Comparison of ENCODE assay signal across 8 mouse cellular contexts in the genomic region with DNA sequence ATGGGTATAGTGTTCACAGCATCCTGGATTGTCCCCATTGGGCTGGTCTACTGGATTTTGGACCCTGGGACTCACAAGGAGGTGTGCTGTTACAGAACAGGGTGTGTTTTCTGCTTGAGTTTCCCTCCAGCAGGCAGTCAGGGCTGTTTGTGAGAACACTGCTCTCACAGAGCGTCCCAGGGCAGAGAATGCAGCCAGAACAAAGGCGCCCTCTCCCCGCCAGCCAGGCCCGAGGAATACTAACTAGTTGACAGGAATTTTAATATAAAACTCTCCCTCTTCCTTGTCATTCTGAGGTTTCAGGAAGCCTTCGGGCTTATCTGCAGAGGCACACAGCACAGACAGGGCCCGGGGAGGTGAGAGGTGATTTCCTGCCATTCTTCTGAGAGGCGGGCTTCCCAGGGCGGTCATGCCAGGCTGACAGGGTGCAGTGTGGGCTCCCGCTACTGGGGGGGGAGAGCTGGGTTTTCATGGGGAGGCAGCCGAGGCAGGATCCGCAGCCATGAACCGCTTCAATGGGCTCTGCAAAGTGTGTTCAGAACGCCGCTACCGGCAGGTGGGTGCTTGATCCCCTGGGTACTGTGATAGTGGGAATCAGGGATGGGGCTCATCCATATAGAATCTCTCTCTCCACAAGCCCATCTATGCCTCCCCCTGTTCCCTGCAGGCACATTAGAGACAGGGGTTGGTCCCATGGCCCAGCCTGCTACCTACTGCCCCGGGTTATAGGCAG. TPM values are rescaled to one million over a fixed set of nuclear protein-coding genes. Genes with fewer than 3 reads are reported as not detected.
DNase-seq lines count a peak whose midpoint lies in the region; ATAC-seq and TF ChIP-seq lines count a peak whose summit lies in the region.

No protein-coding gene starts in this region.

- WGBS in heart, embryonic 16.5 days: 23% methylated on average over 16 of the region's 16 CpGs
- WGBS in kidney, postnatal 0 days: 33% methylated on average over 16 of the region's 16 CpGs

- peaks cover 25% of the 10 kb centered on the region for H3K4me1 ChIP-seq in heart, embryonic 16.5 days (ENCODE audit: control insufficient read depth, insufficient read depth, low read length)
- H3K4me1 ChIP-seq in kidney, postnatal 0 days (replicated peaks; ENCODE audit: insufficient read depth, low read length): peaks cover 19% of the 10 kb centered on the region

- H3K4me3 ChIP-seq in heart, embryonic 16.5 days (ENCODE audit: low read length): peak overlapping the region; percentile 42
- H3K4me3 ChIP-seq in kidney, postnatal 0 days (replicated peaks; ENCODE audit: low read depth, low read length): peak overlapping the region; percentile 30

- peak overlapping the region; percentile 43 for H3K9ac ChIP-seq in heart, embryonic 16.5 days (ENCODE audit: low read length)
- H3K9ac ChIP-seq in kidney, postnatal 0 days (ENCODE audit: low read depth, low read length): peak overlapping the region; percentile 46; the same call in 1 of the 2 replicates

- H3K36me3 ChIP-seq in heart, embryonic 16.5 days (ENCODE audit: control insufficient read depth, insufficient read depth): no peaks in the 10 kb centered on the region
- H3K36me3 ChIP-seq in kidney, postnatal 0 days (ENCODE audit: insufficient read depth, low read length): no peaks in the 10 kb centered on the region

- peak overlapping the region; percentile 77 for H3K27ac ChIP-seq in heart, embryonic 16.5 days (ENCODE audit: low read length)
- H3K27ac ChIP-seq in kidney, postnatal 0 days: peak overlapping the region; percentile 68

- H3K9me3 ChIP-seq in heart, embryonic 16.5 days (replicated peaks; ENCODE audit: control insufficient read depth, low read length): no peaks in the 10 kb centered on the region
- no peaks in the 10 kb centered on the region for H3K9me3 ChIP-seq in kidney, postnatal 0 days (replicated peaks; ENCODE audit: low read length)

- ATAC-seq in common myeloid progenitor, adult 5-6 weeks (replicated peaks; ENCODE audit: low read depth, poor library complexity, severe bottlenecking): peak; percentile 80
- ATAC-seq in heart, embryonic 16.5 days (replicated peaks; ENCODE audit: extremely low read depth, insufficient read depth, low FRiP score): peak; percentile 80
- ATAC-seq in kidney, postnatal 0 days (replicated peaks; ENCODE audit: low FRiP score, low read depth): peak; percentile 65

- peaks cover 22% of the 10 kb centered on the region for H3K27me3 ChIP-seq in heart, embryonic 16.5 days (ENCODE audit: control insufficient read depth, insufficient read depth, low read length)
- H3K27me3 ChIP-seq in kidney, postnatal 0 days (ENCODE audit: insufficient read depth, low read length): no peaks in the 10 kb centered on the region

- peak; percentile 78 for DNase-seq in adrenal gland, adult 2 months
- no peak for DNase-seq in adrenal gland, adult 18-20 months (ENCODE audit: low spot score in 2 of 2)
- peak; percentile 64 for DNase-seq in kidney, postnatal 0 days (ENCODE audit: low spot score)
- peak; percentile 72 for DNase-seq in lung, postnatal 14 days
- DNase-seq in thymus, postnatal 36 days: peak; percentile 29 to 52
- DNase-seq in embryo, embryonic 10 days (ENCODE audit: low spot score): no peak

- H3K4me2 ChIP-seq in heart, embryonic 16.5 days (ENCODE audit: low read depth, low read length): peak overlapping the region; percentile 21; the same call in 1 of the 2 replicates
- H3K4me2 ChIP-seq in kidney, postnatal 0 days (ENCODE audit: low read length): no peak overlapping the region

- no peak; the same call in 1 of the 2 replicates for TF ChIP-seq CTCF in kidney, postnatal 0 days (IDR thresholded peaks at IDR 0.05; ENCODE audit: low read depth)

RNA-seq across cellular contexts. Expression of a gene that starts 59.8 kb away (rescaled TPM):
- total RNA-seq in adrenal gland, adult 2 months (2021): 10 to 100 TPM; 28.2 to 39.5 TPM
- polyA plus RNA-seq in adrenal gland, adult 2 months (2012; rRNA removed): 31.5 and 35.7 TPM in 2 replicates
- 10 to 100 TPM; 23.2 to 24.3 TPM for total RNA-seq in adrenal gland, adult 18-20 months (2021)
- 6.2 and 8.2 TPM in 2 replicates for total RNA-seq in common myeloid progenitor, adult 5-6 weeks (2017)
- 62.8 and 63.1 TPM in 2 replicates for polyA plus RNA-seq in heart, embryonic 16.5 days (2015; fragmentation: Nextera tagmentation; extraction: Ambion mirVana)
- 41.4 and 44.3 TPM in 2 replicates for polyA plus RNA-seq in kidney, postnatal 0 days (2015; fragmentation: Nextera tagmentation; extraction: Ambion mirVana)

Comparison
In these comparisons a context has a peak if more than half of its experiments do, and no peak if none do; other contexts are left out.
1. DNase-seq: peak in adrenal gland, adult 2 months (single experiment), kidney, postnatal 0 days (single experiment), lung, postnatal 14 days (single experiment) and thymus, postnatal 36 days (2 of 2); none in adrenal gland, adult 18-20 months (0 of 2) and embryo, embryonic 10 days (single experiment).
2. Peak in every context shown above with its lines, with median percentiles within 50 percentile points of each other: ATAC-seq.